Mouse (Mus musculus): ENCODE measurements around the gene Flywch2. TPM values are rescaled to one million over a fixed set of nuclear protein-coding genes. Genes with fewer than 3 reads are reported as not detected.

The Flywch2 gene
- polyA plus RNA-seq, 1 experiment from 2014 or later = 2.3 TPM

- Histone ChIP-seq H3K27ac (ENCODE audit: low read depth) (no peak overlapping the region), H3K4me1 (ENCODE audit: insufficient read depth) (peaks cover 16% of the 10 kb centered on the region), H3K4me2 (ENCODE audit: low read depth, low read length) (no peak overlapping the region), H3K27me3 (ENCODE audit: insufficient read depth, low read length) (peaks cover 46% of the 10 kb centered on the region), H3K4me3 (ENCODE audit: low read depth, low read length) (no peak overlapping the region), H3K9me3 (ENCODE audit: low read length) (no peaks in the 10 kb centered on the region), H3K36me3 (replicated peaks; ENCODE audit: insufficient read depth, low read length) (no peaks in the 10 kb centered on the region), H3K9ac (replicated peaks) (no peak overlapping the region)
- TF ChIP-seq CTCF (IDR thresholded peaks at IDR 0.05; ENCODE audit: low read depth) (no peak), EP300 (IDR thresholded peaks at IDR 0.05; ENCODE audit: low read depth) (no peak)
- ATAC-seq (no peak), DNase-seq (no peak)
- 70% methylated on average over 3 of the region's 3 CpGs for WGBS (ENCODE audit: insufficient replicate concordance)
These were observed 38.4 kb downstream of the Flywch2 start for GRCm38 (mm10) chr17:23747471-23747870.

- H3K4me1 ChIP-seq (ENCODE audit: insufficient read depth) = peaks cover 19% of the 10 kb centered on the region
- DNase-seq (no peak), ATAC-seq (no peak)
- H3K9me3 ChIP-seq (ENCODE audit: low read length) = no peaks in the 10 kb centered on the region
- TF ChIP-seq CTCF (IDR thresholded peaks at IDR 0.05; ENCODE audit: low read depth) (no peak), EP300 (IDR thresholded peaks at IDR 0.05; ENCODE audit: low read depth) (no peak)
- H3K4me3 ChIP-seq (ENCODE audit: low read depth, low read length) = no peak overlapping the region
- no peaks in the 10 kb centered on the region for H3K36me3 ChIP-seq (replicated peaks; ENCODE audit: insufficient read depth, low read length)
- H3K4me2 ChIP-seq (ENCODE audit: low read depth, low read length) = no peak overlapping the region
- 70% methylated on average over 3 of the region's 3 CpGs for WGBS (ENCODE audit: insufficient replicate concordance)
- no peak overlapping the region for H3K9ac ChIP-seq (replicated peaks)
- no peak overlapping the region for H3K27ac ChIP-seq (ENCODE audit: low read depth)
- peaks cover 53% of the 10 kb centered on the region for H3K27me3 ChIP-seq (ENCODE audit: insufficient read depth, low read length)
These were observed 39.1 kb downstream of the Flywch2 start for GRCm38 (mm10) chr17:23746767-23747166.

GRCm38 (mm10) chr17:23746311-23746710, 39.6 kb downstream of the Flywch2 start:
- 15% methylated on average over 12 of the region's 12 CpGs for WGBS (ENCODE audit: insufficient replicate concordance)

GRCm38 (mm10) chr17:23745301-23746251, 40.3 kb downstream of the Flywch2 start, which contains the start of gene Kremen2:
Kremen2 (minus strand) TSS chr17:23745833.
- 3% methylated on average over 39 of the region's 45 CpGs for WGBS (ENCODE audit: insufficient replicate concordance)

More at GRCm38 (mm10) chr17:23746311-23746710, 39.6 kb downstream of the Flywch2 start:
- no peak overlapping the region for H3K27ac ChIP-seq (ENCODE audit: low read depth)
- peak overlapping the region; percentile 47; the same call in 1 of the 2 replicates for H3K4me2 ChIP-seq (ENCODE audit: low read depth, low read length)
- DNase-seq = no peak
- peaks cover 19% of the 10 kb centered on the region for H3K4me1 ChIP-seq (ENCODE audit: insufficient read depth)
- H3K4me3 ChIP-seq (ENCODE audit: low read depth, low read length) = no peak overlapping the region
- H3K9ac ChIP-seq (replicated peaks) = no peak overlapping the region
- H3K36me3 ChIP-seq (replicated peaks; ENCODE audit: insufficient read depth, low read length) = no peaks in the 10 kb centered on the region
- TF ChIP-seq EP300 (IDR thresholded peaks at IDR 0.05; ENCODE audit: low read depth) (no peak), CTCF (IDR thresholded peaks at IDR 0.05; ENCODE audit: low read depth) (peak; percentile 24; the same call in 1 of the 2 replicates)
- H3K9me3 ChIP-seq (ENCODE audit: low read length) = no peaks in the 10 kb centered on the region
- H3K27me3 ChIP-seq (ENCODE audit: insufficient read depth, low read length) = peaks cover 58% of the 10 kb centered on the region
- ATAC-seq = no peak

GRCm38 (mm10) chr17:23744651-23745050, 41.2 kb downstream of the Flywch2 start:
- DNase-seq = no peak

More at GRCm38 (mm10) chr17:23745301-23746251, 40.3 kb downstream of the Flywch2 start, which contains the start of gene Kremen2:
- no peak for ATAC-seq
- Histone ChIP-seq H3K27me3 (ENCODE audit: insufficient read depth, low read length) (peaks cover 64% of the 10 kb centered on the region), H3K4me3 (ENCODE audit: low read depth, low read length) (peak within 1 kb of the TSS; percentile 30), H3K9me3 (ENCODE audit: low read length) (no peaks in the 10 kb centered on the region), H3K36me3 (replicated peaks; ENCODE audit: insufficient read depth, low read length) (no peaks in the 10 kb centered on the region), H3K4me2 (ENCODE audit: low read depth, low read length) (peak within 1 kb of the TSS; percentile 47), H3K9ac (replicated peaks) (no peak within 1 kb of the TSS; the same call in 1 of the 2 replicates), H3K4me1 (ENCODE audit: insufficient read depth) (peaks cover 24% of the 10 kb centered on the region), H3K27ac (ENCODE audit: low read depth) (no peak within 1 kb of the TSS)
- TF ChIP-seq CTCF (IDR thresholded peaks at IDR 0.05; ENCODE audit: low read depth) = no peak
- TF ChIP-seq EP300 (IDR thresholded peaks at IDR 0.05; ENCODE audit: low read depth) = no peak
- DNase-seq = no peak

GRCm38 (mm10) chr17:23744076-23744475, 41.8 kb downstream of the Flywch2 start:
- Histone ChIP-seq H3K4me1 (ENCODE audit: insufficient read depth) (peaks cover 34% of the 10 kb centered on the region), H3K4me2 (ENCODE audit: low read depth, low read length) (no peak overlapping the region), H3K36me3 (replicated peaks; ENCODE audit: insufficient read depth, low read length) (no peaks in the 10 kb centered on the region), H3K9me3 (ENCODE audit: low read length) (no peaks in the 10 kb centered on the region), H3K4me3 (ENCODE audit: low read depth, low read length) (no peak overlapping the region), H3K27ac (ENCODE audit: low read depth) (no peak overlapping the region), H3K27me3 (ENCODE audit: insufficient read depth, low read length) (peaks cover 78% of the 10 kb centered on the region), H3K9ac (replicated peaks) (no peak overlapping the region)
- no peak for DNase-seq
- 28% methylated on average over 8 of the region's 8 CpGs for WGBS (ENCODE audit: insufficient replicate concordance)
- TF ChIP-seq EP300 (IDR thresholded peaks at IDR 0.05; ENCODE audit: low read depth) (no peak), CTCF (IDR thresholded peaks at IDR 0.05; ENCODE audit: low read depth) (no peak)
- ATAC-seq = no peak

More at GRCm38 (mm10) chr17:23744651-23745050, 41.2 kb downstream of the Flywch2 start:
- Histone ChIP-seq H3K4me1 (ENCODE audit: insufficient read depth) (peaks cover 33% of the 10 kb centered on the region), H3K36me3 (replicated peaks; ENCODE audit: insufficient read depth, low read length) (no peaks in the 10 kb centered on the region), H3K4me3 (ENCODE audit: low read depth, low read length) (no peak overlapping the region), H3K9ac (replicated peaks) (no peak overlapping the region), H3K4me2 (ENCODE audit: low read depth, low read length) (no peak overlapping the region), H3K9me3 (ENCODE audit: low read length) (no peaks in the 10 kb centered on the region), H3K27ac (ENCODE audit: low read depth) (no peak overlapping the region), H3K27me3 (ENCODE audit: insufficient read depth, low read length) (peaks cover 73% of the 10 kb centered on the region)
- no peak for ATAC-seq
- 8% methylated on average over 14 of the region's 14 CpGs for WGBS (ENCODE audit: insufficient replicate concordance)
- TF ChIP-seq CTCF (IDR thresholded peaks at IDR 0.05; ENCODE audit: low read depth) = no peak
- no peak for TF ChIP-seq EP300 (IDR thresholded peaks at IDR 0.05; ENCODE audit: low read depth)

Data from liver, postnatal 0 days (tissue).